Mouse (Mus musculus) E14TG2a.4 (cell line): ENCODE measurements around the gene Ube2d1.

ENCODE experiments used
- CTCF ChIP-seq: conservative IDR thresholded peaks from 2 replicates; pipeline ENCODE4 v1.5.1; 2014; ENCODE audit warnings: low read length
- NANOG ChIP-seq: IDR thresholded peaks from 2 replicates; pipeline ENCODE4 v1.6.1; 2014; ENCODE audit warnings: borderline replicate concordance, low read length, mixed read lengths
- POU5F1 ChIP-seq: IDR thresholded peaks from 2 replicates; pipeline ENCODE4 v1.6.1; 2014; ENCODE audit warnings: low read length, borderline replicate concordance

GRCm38 (mm10) chr10:71291801-71292200 lies 6.7 kb upstream of the Ube2d1 start:
- TF ChIP-seq CTCF, result no peak
- TF ChIP-seq POU5F1, result no peak
- no peak for TF ChIP-seq NANOG
